Mouse (Mus musculus): ENCODE measurements at regions not wholly inside any gene's neighbourhood (a gene's known extent, or its start where the extent isn't known, plus 50 kb on each side); places are given as distances from the start of the nearest gene placed in this dataset.
A peak's percentile ranks its signal among the peaks of the same experiment; 100 is the strongest.

- DNase-seq (ENCODE audit: low spot score): peak; percentile 41
Observed at GRCm38 (mm10) chr13:51899319-51900042, 53.0 kb downstream of the Gadd45g start.

GRCm38 (mm10) chr13:51900043-51900440, 53.6 kb downstream of the Gadd45g start:
- DNase-seq (ENCODE audit: low spot score): no peak

GRCm38 (mm10) chr13:51902482-51903285, 56.2 kb downstream of the Gadd45g start:
- peak; percentile 66 for DNase-seq (ENCODE audit: low spot score)

- DNase-seq (ENCODE audit: low spot score): peak; percentile 71
Observed at GRCm38 (mm10) chr13:51903324-51903939, 57.0 kb downstream of the Gadd45g start.

GRCm38 (mm10) chr13:51905270-51905669, 58.8 kb downstream of the Gadd45g start:
- DNase-seq (ENCODE audit: low spot score): no peak

- no peak for DNase-seq (ENCODE audit: low spot score)
Observed at GRCm38 (mm10) chr13:51906103-51906502, 59.6 kb downstream of the Gadd45g start.

GRCm38 (mm10) chr13:51908514-51908913, 62.0 kb downstream of the Gadd45g start:
- DNase-seq (ENCODE audit: low spot score): no peak

- no peak for DNase-seq (ENCODE audit: low spot score)
Observed at GRCm38 (mm10) chr13:51911296-51911998, 65.0 kb downstream of the Gadd45g start.

- DNase-seq (ENCODE audit: low spot score): no peak
Observed at GRCm38 (mm10) chr13:51912477-51912876, 66.0 kb downstream of the Gadd45g start.

GRCm38 (mm10) chr13:51912994-51913393, 66.5 kb downstream of the Gadd45g start:
- DNase-seq (ENCODE audit: low spot score): no peak

GRCm38 (mm10) chr13:51916666-51917240, 70.3 kb downstream of the Gadd45g start:
- no peak for DNase-seq (ENCODE audit: low spot score)

GRCm38 (mm10) chr13:51917658-51918057, 71.2 kb downstream of the Gadd45g start:
- peak; percentile 49 for DNase-seq (ENCODE audit: low spot score)

- no peak for DNase-seq (ENCODE audit: low spot score)
Observed at GRCm38 (mm10) chr13:51918108-51918507, 71.6 kb downstream of the Gadd45g start.

GRCm38 (mm10) chr13:51918781-51919170, 72.3 kb downstream of the Gadd45g start:
- no peak for DNase-seq (ENCODE audit: low spot score)

- no peak for DNase-seq (ENCODE audit: low spot score)
Observed at GRCm38 (mm10) chr13:51919171-51919793, 72.8 kb downstream of the Gadd45g start.

GRCm38 (mm10) chr13:51919937-51920336, 73.5 kb downstream of the Gadd45g start:
- DNase-seq (ENCODE audit: low spot score): no peak

GRCm38 (mm10) chr13:51920511-51921351, 74.3 kb downstream of the Gadd45g start:
- DNase-seq (ENCODE audit: low spot score): no peak

GRCm38 (mm10) chr13:51921550-51921949, 75.1 kb downstream of the Gadd45g start:
- no peak for DNase-seq (ENCODE audit: low spot score)

- no peak for DNase-seq (ENCODE audit: low spot score)
Observed at GRCm38 (mm10) chr13:51926764-51927163, 80.3 kb downstream of the Gadd45g start.

GRCm38 (mm10) chr13:51929730-51930129, 83.3 kb downstream of the Gadd45g start:
- peak; percentile 29 for DNase-seq (ENCODE audit: low spot score)
